Mouse (Mus musculus) gonadal fat pad, adult 2 months (tissue): ENCODE results near the gene A630095N17Rik. TPM values are rescaled to one million over a fixed set of nuclear protein-coding genes. Genes with fewer than 3 reads are reported as not detected.
"Not testable (repeated sequence)": the region's sequence is repeated elsewhere in the genome, so short reads cannot be mapped to it uniquely, and the experiment has no call there.

ENCODE experiments used
- DNase-seq: peaks from one replicate; pipeline ENCODE4 v3.0.0-alpha.2; 2012; ENCODE audit warnings: low read depth
- polyA plus RNA-seq: library from polyadenylated mRNA; depleted of rRNA; stranded (reverse); fragments of >200 nt; gene quantifications from 2 replicates; pipeline ENCODE4 v1.2.3, GENCODE M21; 2012

A630095N17Rik gene
- polyA plus RNA-seq, 1 experiment: not detected

DNA sequence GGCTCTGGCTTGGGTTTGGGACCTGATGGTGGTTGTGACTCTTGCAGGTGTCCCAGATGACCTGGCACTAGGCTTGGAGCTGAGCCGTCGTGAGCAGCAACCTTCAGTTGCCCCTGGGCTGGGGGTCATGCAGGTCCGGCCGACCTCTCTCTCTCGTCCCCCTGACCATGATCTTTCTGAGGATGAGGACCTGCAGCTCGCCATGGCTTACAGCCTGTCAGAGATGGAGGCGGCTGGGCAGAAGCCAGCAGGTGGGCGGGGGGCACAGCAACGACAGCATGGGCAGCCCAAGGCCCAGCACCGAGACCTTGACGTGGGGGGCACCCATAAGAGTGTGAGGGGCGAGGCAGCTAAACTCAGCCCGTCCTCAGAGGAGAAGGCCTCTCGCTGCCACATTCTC is 11.5 kb upstream of the A630095N17Rik start:
- no peak for DNase-seq

GRCm38 (mm10) chr1:75239591-75239990 is 7.7 kb upstream of the A630095N17Rik start:
- DNase-seq: no peak

DNA sequence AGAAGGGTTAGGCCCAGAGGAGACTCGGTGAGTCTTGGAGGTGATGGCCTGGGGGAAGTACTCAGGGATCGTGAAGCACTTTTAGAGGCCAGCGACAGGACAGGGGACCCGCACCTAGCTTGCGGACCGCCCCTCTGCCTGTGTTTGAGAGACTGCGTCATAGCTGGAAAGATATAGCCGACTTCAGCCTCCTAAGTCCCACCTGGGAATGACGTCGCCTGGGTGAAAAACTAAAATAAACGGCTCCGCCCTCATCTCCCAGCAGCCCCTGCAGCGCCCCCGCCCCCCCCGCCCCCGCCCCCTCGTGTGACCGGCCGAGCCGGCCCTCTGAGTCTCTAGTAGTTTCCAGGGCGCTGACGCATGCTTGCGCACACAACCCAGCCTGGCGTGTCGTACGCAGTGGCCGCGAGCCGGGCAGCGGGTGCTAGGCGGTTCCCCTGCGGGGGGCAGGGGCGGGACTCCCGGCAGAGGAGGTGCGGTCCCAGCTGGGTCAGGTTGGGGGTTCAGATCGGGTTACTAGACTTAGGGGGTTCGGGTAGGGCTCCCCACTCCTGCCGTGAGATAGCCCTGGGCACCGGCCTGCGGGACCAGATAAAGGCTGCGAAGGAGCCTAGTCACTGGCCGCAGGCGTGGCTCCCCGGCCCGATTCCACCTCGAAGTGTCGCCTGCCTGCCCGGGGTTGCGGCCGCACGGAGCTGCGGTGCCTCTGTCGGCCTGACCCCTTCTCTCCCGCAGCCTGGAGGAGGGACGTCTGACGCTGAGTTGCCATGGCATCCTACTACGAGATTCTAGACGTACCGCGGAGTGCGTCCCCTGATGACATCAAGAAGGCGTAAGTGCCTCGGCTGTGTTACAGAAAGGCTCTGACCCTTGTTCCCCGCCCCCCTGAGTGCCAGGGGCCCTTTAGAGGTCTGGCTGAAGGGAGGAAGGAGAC is 4.5 kb upstream of the A630095N17Rik start, which contains the start of gene Dnajb2:
TSS of gene Dnajb2 (plus strand) at position 290 of the 934 bp plus-strand sequence.
- DNase-seq: no peak

- DNase-seq: no peak
These were observed 2.7 kb upstream of the A630095N17Rik start for GRCm38 (mm10) chr1:75234606-75235005.

GRCm38 (mm10) chr1:75232489-75232888 is 587 bp upstream of the A630095N17Rik start:
- DNase-seq: not testable (repeated sequence)

- DNase-seq: no peak
These were observed 678 bp downstream of the A630095N17Rik start for GRCm38 (mm10) chr1:75231224-75231623.

- DNase-seq: no peak
These were observed 1.4 kb downstream of the A630095N17Rik start for GRCm38 (mm10) chr1:75230335-75230994.

DNA sequence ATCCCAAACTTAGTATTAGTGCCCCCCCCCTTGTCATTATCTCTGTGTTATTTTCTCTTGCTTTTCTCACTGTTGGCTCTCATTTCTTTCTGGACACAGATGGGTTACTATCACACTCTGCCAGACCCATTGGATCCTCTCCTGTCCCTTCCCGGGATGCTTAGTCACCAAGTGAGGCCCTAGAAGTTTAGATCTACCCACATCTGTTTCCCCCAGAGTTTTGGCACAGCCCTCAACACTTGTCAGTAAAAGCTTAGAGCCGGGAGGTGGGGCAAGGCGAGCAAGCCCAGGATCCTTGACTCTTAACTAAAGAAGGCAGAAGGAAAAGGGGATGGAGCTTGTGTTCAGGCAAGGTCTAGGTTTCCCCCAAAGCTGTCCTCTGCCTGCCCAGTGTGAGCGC is 2.7 kb downstream of the A630095N17Rik start:
- no peak for DNase-seq

DNA sequence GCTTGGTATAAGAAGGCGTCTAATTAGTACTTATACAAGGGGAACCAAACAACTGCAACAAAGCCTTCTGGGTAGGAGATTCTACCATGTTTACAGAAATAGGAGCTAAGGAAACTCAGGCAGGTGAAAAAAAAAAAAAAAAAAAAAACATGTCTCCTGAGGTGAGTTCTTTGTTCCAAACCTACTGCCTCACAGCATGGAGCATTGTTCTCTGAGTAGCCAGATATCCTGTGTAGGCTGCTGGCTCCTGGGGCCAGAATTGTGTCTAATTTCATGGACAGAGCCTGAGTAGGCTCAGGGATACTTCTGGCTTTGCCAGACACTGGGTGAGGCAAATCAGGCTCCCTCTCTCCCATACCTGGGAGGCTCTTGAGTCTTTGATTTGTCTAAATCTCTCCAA is 4.2 kb downstream of the A630095N17Rik start:
- DNase-seq: no peak

DNA sequence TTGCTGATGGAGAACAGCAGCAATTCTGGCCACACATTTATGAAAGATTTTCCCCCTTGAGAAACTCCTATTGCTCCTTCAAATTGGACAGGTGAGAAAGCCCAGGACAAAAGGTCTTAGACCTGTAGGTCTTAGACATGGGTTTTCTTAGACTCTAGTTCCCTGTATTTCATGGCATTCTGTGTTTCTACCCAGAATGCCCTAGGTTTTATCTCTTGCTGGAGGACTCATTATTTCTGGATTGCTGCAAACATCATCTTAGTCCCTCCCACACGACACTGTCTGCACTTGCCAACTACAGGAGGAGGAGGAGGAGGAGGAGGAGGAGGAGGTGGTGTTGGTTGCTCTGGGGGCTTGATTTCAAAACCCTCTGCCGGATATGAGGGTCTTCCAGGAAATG is 5.8 kb downstream of the A630095N17Rik start:
- no peak for DNase-seq

- no peak for DNase-seq
These were observed 6.4 kb downstream of the A630095N17Rik start for GRCm38 (mm10) chr1:75225473-75225872.

DNA sequence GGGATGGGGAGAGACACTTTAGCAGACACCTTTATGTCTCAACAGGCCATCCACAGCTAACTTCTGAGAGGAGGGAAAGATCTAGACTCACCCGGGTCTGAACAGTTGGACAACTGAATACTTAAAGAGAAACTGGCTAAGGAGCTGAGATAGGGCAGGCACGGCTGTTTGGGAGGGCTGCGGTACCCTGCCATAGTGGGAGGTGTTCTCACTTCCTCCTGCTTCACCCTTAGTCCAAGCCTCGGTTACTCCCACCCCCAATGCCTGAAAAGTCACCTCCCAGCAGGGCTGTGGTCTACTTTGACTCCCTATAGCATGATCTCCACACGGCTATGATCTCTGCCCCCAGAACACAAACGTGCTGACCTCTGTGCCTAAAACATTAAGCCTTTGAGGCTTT is 8.4 kb downstream of the A630095N17Rik start:
- no peak for DNase-seq

GRCm38 (mm10) chr1:75222926-75223325 is 9.0 kb downstream of the A630095N17Rik start:
- DNase-seq: no peak

DNA sequence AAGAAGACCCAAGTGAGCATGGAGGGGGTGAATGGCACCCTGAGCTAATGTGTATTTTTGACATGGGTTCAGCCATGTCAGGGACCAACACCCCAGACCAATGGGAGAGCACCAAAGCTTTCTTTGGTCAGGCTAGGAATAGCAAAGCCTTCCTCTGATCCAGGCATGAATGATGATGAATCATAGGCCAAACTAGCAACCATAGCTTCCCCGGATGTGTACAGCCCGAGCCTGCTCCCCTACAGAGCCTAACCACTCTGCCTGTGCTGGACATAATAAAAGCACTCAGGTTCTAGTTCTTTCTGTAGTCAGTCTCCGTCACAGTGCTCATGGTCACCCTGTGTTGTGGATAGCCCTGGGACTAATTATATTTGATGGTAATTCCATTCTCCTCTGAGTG is 10.4 kb downstream of the A630095N17Rik start:
- no peak for DNase-seq

GRCm38 (mm10) chr1:75219531-75219930 is 12.4 kb downstream of the A630095N17Rik start, which contains the start of gene Tuba4a:
Gene Tuba4a, minus strand, starts transcription at chr1:75219865.
- DNase-seq: no peak

- no peak for DNase-seq
These were observed 12.8 kb downstream of the A630095N17Rik start for GRCm38 (mm10) chr1:75219078-75219477.

DNA sequence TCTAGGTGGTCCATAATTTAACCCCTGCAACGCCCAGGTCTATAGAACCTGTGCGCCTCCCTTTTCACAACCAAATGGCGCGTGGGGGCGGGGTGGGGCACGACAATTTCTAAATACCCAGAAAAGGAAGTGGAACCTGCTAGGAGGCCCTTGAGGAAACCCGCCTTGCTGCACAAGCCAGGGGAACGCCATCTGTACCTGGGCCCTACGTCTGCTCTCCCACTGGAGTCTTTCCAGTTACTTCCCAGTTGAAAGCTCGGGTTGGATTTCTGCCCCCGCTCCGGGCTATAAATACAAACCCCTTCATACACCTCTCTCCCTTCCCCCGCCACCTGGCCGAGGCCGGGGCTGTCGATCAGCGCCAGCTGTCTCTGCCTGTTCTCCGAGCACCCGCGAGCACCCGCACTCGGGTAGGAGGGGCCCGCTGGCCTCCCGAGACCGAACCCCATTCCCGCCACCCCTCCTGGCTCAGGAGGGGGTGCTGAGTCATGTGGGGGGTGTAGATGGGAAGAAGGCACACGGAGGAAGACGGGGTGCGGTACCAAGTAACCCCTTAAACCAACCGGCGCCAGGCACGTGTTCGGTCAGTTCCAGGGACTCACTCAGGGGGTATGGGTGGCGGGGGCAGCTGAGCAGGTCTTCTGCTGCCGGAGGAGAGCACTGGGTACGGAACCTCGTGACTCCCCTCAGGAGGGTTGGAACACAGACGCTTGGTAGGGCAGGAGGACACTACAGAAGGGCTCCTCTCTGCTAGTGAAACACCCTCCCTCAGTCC is 13.5 kb downstream of the A630095N17Rik start:
- DNase-seq: no peak

DNA sequence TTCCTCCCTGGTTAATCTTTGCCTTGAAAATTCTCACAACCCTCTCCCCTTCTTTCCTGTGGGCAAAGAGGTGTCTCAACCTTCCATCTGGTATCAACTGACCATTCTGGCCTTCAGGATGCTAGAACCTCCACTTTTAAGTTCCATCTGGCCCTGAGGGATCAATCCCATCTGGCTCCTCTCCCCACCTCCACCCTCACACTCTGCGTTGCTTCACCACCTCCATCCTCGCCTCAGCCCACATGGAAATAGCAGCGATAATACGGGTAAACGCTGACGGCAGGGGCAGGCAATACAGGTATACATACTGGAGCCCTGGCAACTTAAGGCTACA is 14.0 kb downstream of the A630095N17Rik start:
- no peak for DNase-seq

DNA sequence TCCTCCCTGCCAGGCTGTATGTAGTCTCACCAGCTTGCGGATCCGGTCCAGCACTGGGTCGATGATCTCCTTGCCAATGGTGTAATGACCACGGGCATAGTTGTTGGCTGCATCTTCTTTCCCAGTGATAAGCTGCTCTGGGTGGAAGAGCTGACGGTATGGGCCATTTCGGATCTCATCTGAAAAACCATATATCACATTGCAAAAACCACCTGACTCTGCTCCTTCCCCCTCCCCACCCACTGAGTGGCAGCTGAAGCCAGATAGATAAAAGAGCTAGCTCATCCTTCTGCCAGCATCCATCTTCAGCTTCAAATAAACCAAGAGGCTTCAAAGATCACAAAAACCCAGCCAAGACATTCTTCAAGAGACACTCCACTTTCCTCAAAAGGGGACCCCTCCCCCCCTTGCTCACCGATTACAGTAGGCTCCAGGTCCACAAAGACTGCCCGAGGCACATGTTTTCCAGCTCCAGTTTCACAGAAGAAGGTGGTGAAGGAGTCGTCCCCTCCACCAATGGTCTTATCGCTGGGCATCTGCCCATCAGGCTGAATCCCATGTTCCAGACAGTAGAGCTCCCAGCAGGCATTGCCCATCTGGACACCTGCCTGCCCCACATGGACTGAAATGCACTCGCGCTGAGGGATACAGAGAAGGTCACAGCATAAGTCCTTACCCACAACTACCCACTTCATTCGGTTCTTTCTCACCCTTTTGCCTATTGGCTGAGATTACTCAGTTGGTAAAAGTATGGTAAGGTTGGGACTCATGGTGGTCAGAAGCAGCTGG is 14.9 kb downstream of the A630095N17Rik start:
- no peak for DNase-seq

GRCm38 (mm10) chr1:75215785-75216184 is 16.1 kb downstream of the A630095N17Rik start:
- DNase-seq: no peak

DNA sequence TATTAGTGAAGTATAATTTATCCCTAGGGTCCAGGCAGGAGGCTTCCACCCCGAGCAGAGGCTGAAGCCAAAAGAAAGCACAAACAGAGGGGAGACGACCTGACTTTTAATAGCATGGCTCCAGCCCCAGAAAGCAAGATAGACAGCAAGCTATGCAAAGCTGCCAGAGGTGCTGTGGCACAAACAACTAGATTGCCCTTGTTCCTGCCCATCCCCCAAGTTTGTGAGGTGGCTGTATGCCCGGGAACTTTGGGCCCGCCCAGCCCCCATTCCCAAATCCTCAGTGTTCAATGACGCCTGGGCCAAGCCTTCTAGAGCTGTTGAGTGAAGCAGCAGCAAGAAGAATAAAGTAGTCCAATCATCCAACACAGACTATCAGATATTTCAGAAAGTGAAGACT is 17.0 kb downstream of the A630095N17Rik start:
- DNase-seq: no peak
